Comparison of ENCODE assay signal across 8 mouse cellular contexts in genomic region chr11:20541995-20542637, GRCm38 (mm10). TPM values are rescaled to one million over a fixed set of nuclear protein-coding genes. Genes with fewer than 3 reads are reported as not detected.
DNase-seq lines count a peak whose midpoint lies in the region; ATAC-seq and TF ChIP-seq lines count a peak whose summit lies in the region.

No protein-coding gene starts in this region.

- peaks cover 3% of the 10 kb centered on the region; the same call in 1 of the 2 replicates for H3K4me1 ChIP-seq in neural tube, embryonic 11.5 days (ENCODE audit: control insufficient read depth, insufficient read depth, low read length)
- 0 out of 2 replicates have a peak, but pooled peaks cover 3% of the 10 kb centered on the region for H3K4me1 ChIP-seq in intestine, postnatal 0 days (replicated peaks; ENCODE audit: control insufficient read depth, insufficient read depth, low read length)
- H3K4me1 ChIP-seq in neural tube, embryonic 15.5 days: peaks cover 21% of the 10 kb centered on the region

- peak overlapping the region; percentile 83 for H3K4me2 ChIP-seq in neural tube, embryonic 11.5 days (ENCODE audit: low read depth)
- peak overlapping the region; percentile 96 for H3K4me2 ChIP-seq in intestine, postnatal 0 days (replicated peaks; ENCODE audit: low read depth)
- peak overlapping the region; percentile 85 for H3K4me2 ChIP-seq in neural tube, embryonic 15.5 days

- H3K27me3 ChIP-seq in neural tube, embryonic 11.5 days (ENCODE audit: control insufficient read depth, insufficient read depth, low read length): no peaks in the 10 kb centered on the region
- H3K27me3 ChIP-seq in intestine, postnatal 0 days (replicated peaks; ENCODE audit: control insufficient read depth, insufficient read depth, low read length): no peaks in the 10 kb centered on the region
- no peaks in the 10 kb centered on the region for H3K27me3 ChIP-seq in neural tube, embryonic 15.5 days (replicated peaks)

- H3K9ac ChIP-seq in neural tube, embryonic 11.5 days (ENCODE audit: low read length): peak overlapping the region; percentile 53
- H3K9ac ChIP-seq in intestine, postnatal 0 days (ENCODE audit: low read depth, low read length): peak overlapping the region; percentile 35; the same call in 1 of the 2 replicates
- H3K9ac ChIP-seq in neural tube, embryonic 15.5 days (replicated peaks): peak overlapping the region; percentile 52

- under 1% methylated on average over 29 of the region's 29 CpGs for WGBS in neural tube, embryonic 11.5 days
- WGBS in intestine, postnatal 0 days: 1% methylated on average over 29 of the region's 29 CpGs
- WGBS in neural tube, embryonic 15.5 days: under 1% methylated on average over 29 of the region's 29 CpGs

- peak overlapping the region; percentile 93; the same call in 1 of the 2 replicates for H3K27ac ChIP-seq in neural tube, embryonic 11.5 days (ENCODE audit: low read depth, low read length)
- 0 out of 2 replicates have a peak overlapping the region, but pooled peaks have one; percentile 46 for H3K27ac ChIP-seq in intestine, postnatal 0 days (ENCODE audit: low read depth, low read length)
- peak overlapping the region; percentile 75 for H3K27ac ChIP-seq in neural tube, embryonic 15.5 days (replicated peaks)

- ATAC-seq in neural tube, embryonic 11.5 days (ENCODE audit: insufficient read depth, low FRiP score, low TSS enrichment): no peak
- ATAC-seq in intestine, postnatal 0 days: no peak
- ATAC-seq in neural tube, embryonic 15.5 days (ENCODE audit: low FRiP score): peak; percentile 10

- H3K36me3 ChIP-seq in neural tube, embryonic 11.5 days (ENCODE audit: control insufficient read depth, insufficient read depth, low read length): no peaks in the 10 kb centered on the region
- H3K36me3 ChIP-seq in intestine, postnatal 0 days (ENCODE audit: control insufficient read depth, insufficient read depth): no peaks in the 10 kb centered on the region
- no peaks in the 10 kb centered on the region for H3K36me3 ChIP-seq in neural tube, embryonic 15.5 days

- DNase-seq in embryo, embryonic 10 days (ENCODE audit: low spot score): peak; percentile 74
- no peak for DNase-seq in embryo, embryonic 9.5 days (ENCODE audit: extremely low spot score)
- no peak for DNase-seq in neural tube, embryonic 11.5 days (ENCODE audit: low spot score)
- DNase-seq in neural tube, embryonic 10.5 days (ENCODE audit: extremely low spot score, low spot score): no peak
- DNase-seq in fat pad, adult 2 months (ENCODE audit: extremely low read depth, low read depth, low spot score): peak; percentile 82
- no peak for DNase-seq in right cerebral cortex, postnatal 25 days

- no peak for TF ChIP-seq CTCF in intestine, postnatal 0 days (IDR thresholded peaks at IDR 0.05; ENCODE audit: low read depth)

- no peaks in the 10 kb centered on the region for H3K9me3 ChIP-seq in neural tube, embryonic 11.5 days (ENCODE audit: control insufficient read depth, low read length)
- no peaks in the 10 kb centered on the region for H3K9me3 ChIP-seq in intestine, postnatal 0 days (ENCODE audit: control insufficient read depth)
- H3K9me3 ChIP-seq in neural tube, embryonic 15.5 days (replicated peaks): no peaks in the 10 kb centered on the region

- peak overlapping the region; percentile 63 for H3K4me3 ChIP-seq in neural tube, embryonic 11.5 days (ENCODE audit: low read depth, low read length)
- peak overlapping the region; percentile 78 for H3K4me3 ChIP-seq in intestine, postnatal 0 days (ENCODE audit: low read depth, low read length)
- peak overlapping the region; percentile 89 for H3K4me3 ChIP-seq in neural tube, embryonic 15.5 days (replicated peaks)

RNA-seq across cellular contexts. Expression of gene Sertad2, which starts 0.9 kb away (rescaled TPM):
- 22.3 and 25.7 TPM in 2 replicates for polyA plus RNA-seq in neural tube, embryonic 11.5 days (2014; fragmentation: Nextera tagmentation; extraction: Ambion mirVana)
- polyA plus RNA-seq in intestine, postnatal 0 days (2015; fragmentation: Nextera tagmentation; extraction: Ambion mirVana): 38.2 and 40.3 TPM in 2 replicates
- polyA plus RNA-seq in neural tube, embryonic 15.5 days (2015; fragmentation: Nextera tagmentation; extraction: Ambion mirVana): 27.6 and 28.0 TPM in 2 replicates

Comparison
In these comparisons a context has a peak if more than half of its experiments do, and no peak if none do; other contexts are left out.
1. DNase-seq: peak in embryo, embryonic 10 days (single experiment) and fat pad, adult 2 months (single experiment); none in embryo, embryonic 9.5 days (single experiment), neural tube, embryonic 11.5 days (single experiment), neural tube, embryonic 10.5 days (single experiment) and right cerebral cortex, postnatal 25 days (single experiment).
2. Peak in every context shown above with its lines, with median percentiles within 50 percentile points of each other: H3K27ac ChIP-seq, H3K4me2 ChIP-seq, H3K4me3 ChIP-seq and H3K9ac ChIP-seq.